Mouse (Mus musculus) small intestine, adult 2 months (tissue): ENCODE data around the gene Stk24. TPM values are rescaled to one million over a fixed set of nuclear protein-coding genes. Genes with fewer than 3 reads are reported as not detected.
A peak's percentile ranks its signal among the peaks of the same experiment; 100 is the strongest.

ENCODE experiments used
- H3K27ac ChIP-seq: fragments of 200-500 bp; 2 replicates; pipeline ENCODE4 v1.5.1; 2012; ENCODE audit warnings: low read depth, low read length, control low read depth, inconsistent platforms; ENCODE audit not compliant: insufficient read depth
- H3K27me3 ChIP-seq: fragments of 200-500 bp; 2 replicates; pipeline ENCODE4 v1.6.1; 2012; ENCODE audit warnings: mild to moderate bottlenecking, moderate library complexity, low read length, inconsistent platforms; ENCODE audit not compliant: control insufficient read depth, insufficient read depth
- H3K36me3 ChIP-seq: fragments of 200-500 bp; 2 replicates; pipeline ENCODE4 v1.6.1; 2012; ENCODE audit warnings: mild to moderate bottlenecking, low read length, control low read depth, inconsistent platforms; ENCODE audit not compliant: control insufficient read depth, insufficient read depth
- H3K4me1 ChIP-seq: fragments of 200-500 bp; 2 replicates; pipeline ENCODE4 v1.6.1; 2012; ENCODE audit warnings: low read length, inconsistent platforms, mixed read lengths; ENCODE audit not compliant: control insufficient read depth, insufficient read depth, insufficient read length
- H3K4me3 ChIP-seq: fragments of 200-500 bp; 2 replicates; pipeline ENCODE4 v1.5.1; 2012; ENCODE audit warnings: low read depth, mild to moderate bottlenecking, control low read depth, inconsistent platforms, low read length, moderate library complexity
- CTCF ChIP-seq: fragments of 200-500 bp; IDR thresholded peaks from 2 replicates; pipeline ENCODE4 v1.5.1; 2012; ENCODE audit warnings: low read depth, mild to moderate bottlenecking, control low read depth, inconsistent platforms, low read length, moderate library complexity, mixed read lengths; ENCODE audit not compliant: insufficient replicate concordance, insufficient read length; ENCODE audit errors: extremely low read depth
- POLR2A ChIP-seq: fragments of 200-500 bp; IDR thresholded peaks from 2 replicates; pipeline ENCODE4 v1.6.1; 2012; ENCODE audit warnings: low read depth, mild to moderate bottlenecking, control low read depth, inconsistent platforms, low read length, moderate library complexity
- WGBS: fragments of 180-500 bp; shearing (Covaris S2); methylation state at CpG from one replicate; pipeline ENCODE4 v1.1.7; 2018; 5-methylcytosine and 5-hydroxymethylcytosine counted together
- polyA plus RNA-seq: library from polyadenylated mRNA; depleted of rRNA; stranded (reverse); fragments of >200 nt; gene quantifications from 2 replicates; pipeline ENCODE4 v1.2.3, GENCODE M21; 2012

Stk24 gene
- polyA plus RNA-seq, 1 experiment: 35.4 TPM

- Histone ChIP-seq H3K4me1 (peaks cover 40% of the 10 kb centered on the region), H3K27me3 (no peaks in the 10 kb centered on the region), H3K27ac (peak overlapping the region; percentile 16; the same call in 1 of the 2 replicates), H3K36me3 (no peaks in the 10 kb centered on the region), H3K4me3 (no peak overlapping the region)
- no peak for TF ChIP-seq CTCF
- no peak for TF ChIP-seq POLR2A
- 82% methylated on average over 17 of the region's 17 CpGs for WGBS
Measured at GRCm38 (mm10) chr14:121324521-121325330, 55.1 kb downstream of the Stk24 start.

- TF ChIP-seq POLR2A: no peak
- no peak for TF ChIP-seq CTCF
- 79% methylated on average over 7 of the region's 7 CpGs for WGBS
- peaks cover 32% of the 10 kb centered on the region for H3K4me1 ChIP-seq
- no peaks in the 10 kb centered on the region for H3K27me3 ChIP-seq
- H3K36me3 ChIP-seq: no peaks in the 10 kb centered on the region
- no peak overlapping the region for H3K4me3 ChIP-seq
- H3K27ac ChIP-seq: no peak overlapping the region
Measured at GRCm38 (mm10) chr14:121322641-121323040, 57.2 kb downstream of the Stk24 start.

- no peaks in the 10 kb centered on the region for H3K36me3 ChIP-seq
- H3K27me3 ChIP-seq: no peaks in the 10 kb centered on the region
- H3K4me1 ChIP-seq: peaks cover 36% of the 10 kb centered on the region
- TF ChIP-seq CTCF (no peak), POLR2A (no peak)
- H3K4me3 ChIP-seq: no peak overlapping the region
- WGBS: 92% methylated on average over 5 of the region's 5 CpGs
- no peak overlapping the region for H3K27ac ChIP-seq
Measured at GRCm38 (mm10) chr14:121322150-121322549, 57.7 kb downstream of the Stk24 start.

- Histone ChIP-seq H3K4me3 (no peak overlapping the region), H3K4me1 (peaks cover 23% of the 10 kb centered on the region), H3K36me3 (no peaks in the 10 kb centered on the region), H3K27ac (no peak overlapping the region), H3K27me3 (no peaks in the 10 kb centered on the region)
- WGBS: 36% methylated on average over 5 of the region's 5 CpGs
- no peak for TF ChIP-seq CTCF
- TF ChIP-seq POLR2A: no peak
Measured at GRCm38 (mm10) chr14:121318382-121318781, 61.4 kb downstream of the Stk24 start.

DNA sequence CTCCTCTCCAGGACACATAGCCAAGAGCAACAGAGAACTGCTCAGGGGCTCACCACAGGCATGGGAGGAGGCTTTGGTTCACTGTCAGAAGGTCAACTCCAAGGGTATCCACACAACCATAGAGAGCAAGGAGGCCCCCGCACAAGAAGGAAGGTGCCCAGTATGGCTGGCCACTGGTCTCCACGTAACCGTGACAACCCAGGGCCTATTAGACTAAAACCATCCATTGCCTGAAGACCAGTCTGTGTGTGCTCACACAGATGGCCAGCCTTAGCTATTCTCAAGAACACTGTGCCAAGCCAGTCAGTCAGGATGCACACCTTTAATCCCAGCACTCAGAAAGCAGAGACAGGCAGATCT lies 62.5 kb downstream of the Stk24 start:
- Histone ChIP-seq H3K27ac (no peak overlapping the region), H3K4me3 (no peak overlapping the region), H3K27me3 (no peaks in the 10 kb centered on the region), H3K36me3 (no peaks in the 10 kb centered on the region), H3K4me1 (peaks cover 20% of the 10 kb centered on the region)
- WGBS: 95% methylated on average over 3 of the region's 3 CpGs
- TF ChIP-seq CTCF (no peak), POLR2A (no peak)

- Histone ChIP-seq H3K4me3 (no peak overlapping the region), H3K4me1 (peaks cover 22% of the 10 kb centered on the region), H3K36me3 (no peaks in the 10 kb centered on the region), H3K27me3 (no peaks in the 10 kb centered on the region), H3K27ac (no peak overlapping the region)
- WGBS: 72% methylated on average over 13 of the region's 13 CpGs
- TF ChIP-seq POLR2A (no peak), CTCF (no peak)
Measured at GRCm38 (mm10) chr14:121316631-121317311, 63.0 kb downstream of the Stk24 start.

DNA sequence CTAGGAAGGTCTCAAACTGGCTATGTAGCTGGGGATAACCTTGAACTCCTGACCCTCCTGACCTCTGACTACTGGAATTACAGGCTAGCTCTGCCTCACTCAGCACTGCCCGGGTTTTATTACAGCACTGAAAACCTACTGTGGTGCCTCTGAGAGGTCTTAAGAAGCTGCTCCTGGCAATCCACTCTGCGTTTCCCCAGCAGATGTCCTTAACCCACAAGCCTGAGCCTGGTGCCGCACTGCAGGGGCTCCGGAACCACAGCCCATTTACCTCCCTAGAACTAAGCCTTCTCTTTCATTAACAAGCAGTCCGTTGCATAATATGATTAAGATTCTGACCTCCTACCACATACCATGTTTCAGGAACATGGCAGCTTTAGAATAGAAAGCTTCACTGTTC lies 63.7 kb downstream of the Stk24 start:
- no peak overlapping the region for H3K27ac ChIP-seq
- WGBS: 73% methylated on average over 5 of the region's 5 CpGs
- no peaks in the 10 kb centered on the region for H3K36me3 ChIP-seq
- no peak overlapping the region for H3K4me3 ChIP-seq
- no peaks in the 10 kb centered on the region for H3K27me3 ChIP-seq
- H3K4me1 ChIP-seq: peaks cover 27% of the 10 kb centered on the region
- TF ChIP-seq CTCF: no peak
- no peak for TF ChIP-seq POLR2A
